Mouse (Mus musculus): ENCODE measurements around the gene Srr.

GRCm38 (mm10) chr11:74957600-74957999, 31.9 kb upstream of the Srr start:
- TF ChIP-seq EP300 (IDR thresholded peaks at IDR 0.05; ENCODE audit: low read depth) (no peak), CTCF (IDR thresholded peaks at IDR 0.05; ENCODE audit: low read depth) (no peak)
